Mouse (Mus musculus) adrenal gland, adult 10 weeks (tissue): Measurements from ENCODE around the gene Sgpp2. TPM values are rescaled to one million over a fixed set of nuclear protein-coding genes. Genes with fewer than 3 reads are reported as not detected.

Experiments used
- polyA plus RNA-seq: library from polyadenylated mRNA; stranded (reverse); fragments of 350-450 nt; fragmentation: Illumina TruSeq; extraction: RNeasy Lipid Tissue Mini Kit (QIAGEN cat#74804); gene quantifications from one replicate; pipeline ENCODE4 v1.2.3, GENCODE M21; 2014; ENCODE audit warnings: low read depth, low replicate concordance

Gene Sgpp2
- 1.8 TPM for polyA plus RNA-seq

DNA sequence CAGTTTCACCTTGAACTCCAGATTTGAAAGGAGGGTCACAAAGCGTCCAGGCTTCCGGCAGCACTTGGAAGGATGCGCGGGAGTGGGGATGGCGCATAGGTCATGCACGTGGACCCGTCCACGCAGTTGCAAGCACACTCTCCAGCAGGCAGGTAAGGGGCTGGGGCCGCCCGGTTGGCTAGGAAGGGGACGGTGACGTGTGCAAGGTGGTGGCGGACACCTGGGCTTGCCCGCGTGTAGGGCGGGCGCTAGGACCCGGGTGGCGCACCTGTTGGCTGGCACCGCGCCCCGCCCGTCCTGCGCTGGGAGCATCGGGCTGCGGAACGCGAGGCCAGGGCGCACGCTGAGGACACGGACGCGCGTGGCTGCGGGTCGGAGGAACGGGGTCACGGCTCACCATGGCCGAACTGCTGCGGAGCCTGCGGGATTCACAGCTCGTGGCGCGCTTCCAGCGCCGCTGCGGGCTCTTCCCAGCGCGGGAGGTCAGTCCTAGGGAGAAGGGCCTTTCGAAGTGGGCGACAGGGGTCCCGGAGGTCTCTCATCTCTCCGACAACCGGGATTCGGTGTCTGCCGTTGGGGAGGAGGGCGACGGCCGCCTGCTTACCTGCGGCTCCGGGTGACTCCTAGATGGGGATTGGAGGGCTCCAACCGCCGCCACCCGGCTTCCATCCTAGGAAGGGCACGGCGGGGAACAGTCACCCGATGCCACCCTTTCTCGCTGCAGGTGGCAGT lies at the start of gene Sgpp2:
TSS of gene Sgpp2 (plus strand) at position 325 of the 732 bp plus-strand sequence.

Other genes starting within 250 kb of the Sgpp2 start
- not detected for gene Pax3, start 113.2 kb upstream of the Sgpp2 start, polyA plus RNA-seq
- gene Farsb, start 178.6 kb downstream of the Sgpp2 start, polyA plus RNA-seq: 293 TPM
- gene Mogat1, start 200.6 kb downstream of the Sgpp2 start, polyA plus RNA-seq: 3.3 TPM
- 0.29 TPM for gene BC035947, start 201.8 kb downstream of the Sgpp2 start, polyA plus RNA-seq